Mouse (Mus musculus): ENCODE data around the gene Eng. TPM values are rescaled to one million over a fixed set of nuclear protein-coding genes. Genes with fewer than 3 reads are reported as not detected.

The Eng gene
- polyA plus RNA-seq, 1 experiment from 2014 or later: 107 TPM

DNA sequence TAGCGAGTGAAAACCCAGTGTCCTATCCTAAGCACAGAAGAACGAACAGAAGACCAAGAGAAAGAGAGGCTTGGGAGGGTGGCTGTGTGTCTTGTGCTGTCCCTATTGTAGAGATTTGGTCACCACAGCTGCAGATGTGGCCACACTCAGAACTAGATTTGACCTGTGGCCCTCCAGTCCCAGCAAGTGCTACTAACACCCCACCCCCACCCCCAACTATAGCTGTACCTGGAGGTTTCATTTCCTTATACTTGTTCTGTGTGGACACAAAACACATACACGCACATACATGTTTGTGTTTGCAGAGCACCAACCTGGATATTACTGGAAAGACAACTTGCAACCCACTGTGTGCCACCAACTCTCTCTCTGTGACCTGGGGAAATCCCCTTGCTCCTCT lies 73.7 kb downstream of the Eng start:
- Histone ChIP-seq H3K4me1 (peaks cover 27% of the 10 kb centered on the region), H3K36me3 (no peaks in the 10 kb centered on the region), H3K9ac (no peak overlapping the region), H3K27me3 (no peaks in the 10 kb centered on the region), H3K4me3 (no peak overlapping the region), H3K4me2 (no peak overlapping the region), H3K9me3 (no peaks in the 10 kb centered on the region), H3K27ac (no peak overlapping the region)
- ATAC-seq (ENCODE audit: borderline replicate concordance, extremely low read depth, low FRiP score, low TSS enrichment): no peak
- 97% methylated on average over 3 of the region's 3 CpGs for WGBS

DNA sequence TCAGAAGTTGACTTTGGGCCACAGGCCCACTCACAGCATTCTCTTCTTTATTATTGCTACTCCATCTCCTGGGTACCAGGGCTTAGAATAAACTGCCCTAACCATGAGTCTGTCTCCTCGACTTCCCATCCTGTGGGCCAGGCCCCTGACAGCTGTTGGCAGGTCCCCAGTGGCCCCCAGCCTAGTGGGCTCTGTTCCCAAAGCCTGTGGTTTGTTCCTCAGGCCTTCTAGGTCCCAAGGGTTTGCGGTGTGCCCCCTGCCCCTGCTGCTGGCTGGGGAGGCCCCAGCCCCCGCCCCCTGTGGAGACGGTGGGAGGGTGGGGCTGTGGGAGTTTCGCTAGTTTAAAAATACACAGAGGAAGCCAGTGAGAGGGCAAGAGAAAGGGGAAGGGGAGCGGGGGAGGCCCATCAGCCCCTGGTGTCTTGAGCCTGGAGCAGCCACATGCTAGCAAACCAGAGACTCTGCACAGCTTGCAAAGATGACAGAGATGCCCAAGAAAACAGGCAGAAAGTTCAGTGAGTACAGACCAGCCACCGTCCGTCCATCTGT lies 74.4 kb downstream of the Eng start, which contains the start of gene Sh2d3c:
Sh2d3c (plus strand) TSS at position 375 of the 549 bp plus-strand sequence.
- Histone ChIP-seq H3K27me3 (no peaks in the 10 kb centered on the region), H3K27ac (peak within 1 kb of the TSS; percentile 55), H3K9me3 (no peaks in the 10 kb centered on the region), H3K4me1 (peaks cover 27% of the 10 kb centered on the region), H3K4me2 (peak within 1 kb of the TSS; percentile 36), H3K9ac (0 out of 2 replicates have a peak within 1 kb of the TSS, but pooled peaks have one; percentile 13), H3K4me3 (peak within 1 kb of the TSS; percentile 26), H3K36me3 (no peaks in the 10 kb centered on the region)
- WGBS: 18% methylated on average over 8 of the region's 8 CpGs
- peak; percentile 48; the same call in 1 of the 2 replicates for ATAC-seq (ENCODE audit: borderline replicate concordance, extremely low read depth, low FRiP score, low TSS enrichment)

DNA sequence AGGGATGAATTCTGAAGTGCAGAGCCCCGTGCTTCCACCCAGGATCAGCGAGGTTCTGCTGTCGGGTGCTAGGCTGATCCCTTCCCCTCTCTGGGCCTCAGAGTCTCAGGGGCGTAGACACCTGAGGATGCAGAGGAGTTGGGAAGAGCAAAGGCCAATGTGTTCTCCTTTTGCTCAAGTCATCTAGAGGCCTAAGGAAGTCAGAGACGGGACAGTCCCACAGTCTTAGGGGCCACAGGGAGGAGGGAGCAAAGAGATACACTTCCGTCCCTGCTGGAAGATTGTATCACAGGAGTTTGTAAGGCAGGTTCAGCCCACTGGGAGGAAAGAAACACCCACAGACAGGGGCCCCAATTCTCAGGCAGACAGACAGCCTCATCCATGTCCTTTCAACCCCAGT lies 75.7 kb downstream of the Eng start:
- no peaks in the 10 kb centered on the region for H3K36me3 ChIP-seq
- H3K4me3 ChIP-seq: peak overlapping the region; percentile 26
- H3K4me2 ChIP-seq: peak overlapping the region; percentile 35
- no peaks in the 10 kb centered on the region for H3K27me3 ChIP-seq
- no peak overlapping the region; the same call in 1 of the 2 replicates for H3K9ac ChIP-seq
- H3K9me3 ChIP-seq: no peaks in the 10 kb centered on the region
- ATAC-seq (ENCODE audit: borderline replicate concordance, extremely low read depth, low FRiP score, low TSS enrichment): no peak
- 44% methylated on average over 6 of the region's 6 CpGs for WGBS
- H3K4me1 ChIP-seq: peaks cover 29% of the 10 kb centered on the region
- H3K27ac ChIP-seq: no peak overlapping the region; the same call in 1 of the 2 replicates

DNA sequence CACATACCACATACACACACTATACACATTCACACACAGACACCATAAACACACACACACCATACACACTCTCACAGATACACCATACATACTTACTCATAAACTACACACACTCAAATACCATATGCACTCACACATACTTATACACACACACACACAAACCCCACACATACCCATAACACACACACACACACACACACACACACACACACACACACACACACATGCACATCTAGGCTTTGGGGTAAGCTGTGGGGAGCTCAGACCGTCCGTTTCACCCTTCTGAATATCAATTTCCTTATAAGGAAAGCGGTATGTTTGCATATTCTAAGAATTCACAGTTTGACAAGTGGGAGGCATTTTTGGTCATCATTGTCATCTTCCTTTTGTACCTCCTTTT lies 76.2 kb downstream of the Eng start:
- Histone ChIP-seq H3K9ac (no peak overlapping the region), H3K27ac (no peak overlapping the region), H3K27me3 (no peaks in the 10 kb centered on the region), H3K9me3 (no peaks in the 10 kb centered on the region), H3K36me3 (no peaks in the 10 kb centered on the region), H3K4me2 (peak overlapping the region; percentile 35), H3K4me1 (peaks cover 32% of the 10 kb centered on the region), H3K4me3 (peak overlapping the region; percentile 26; the same call in 1 of the 2 replicates)
- no peak for ATAC-seq (ENCODE audit: borderline replicate concordance, extremely low read depth, low FRiP score, low TSS enrichment)
- 38% methylated on average over 3 of the region's 3 CpGs for WGBS

- H3K27me3 ChIP-seq: no peaks in the 10 kb centered on the region
- H3K9ac ChIP-seq: no peak overlapping the region
- 71% methylated on average over 4 of the region's 4 CpGs for WGBS
- H3K27ac ChIP-seq: no peak overlapping the region
- no peak overlapping the region for H3K4me3 ChIP-seq
- H3K4me2 ChIP-seq: no peak overlapping the region
- no peaks in the 10 kb centered on the region for H3K36me3 ChIP-seq
- H3K9me3 ChIP-seq: no peaks in the 10 kb centered on the region
- H3K4me1 ChIP-seq: peaks cover 35% of the 10 kb centered on the region
- ATAC-seq (ENCODE audit: borderline replicate concordance, extremely low read depth, low FRiP score, low TSS enrichment): no peak
These were observed 77.8 kb downstream of the Eng start for GRCm38 (mm10) chr2:32724149-32724548.

DNA sequence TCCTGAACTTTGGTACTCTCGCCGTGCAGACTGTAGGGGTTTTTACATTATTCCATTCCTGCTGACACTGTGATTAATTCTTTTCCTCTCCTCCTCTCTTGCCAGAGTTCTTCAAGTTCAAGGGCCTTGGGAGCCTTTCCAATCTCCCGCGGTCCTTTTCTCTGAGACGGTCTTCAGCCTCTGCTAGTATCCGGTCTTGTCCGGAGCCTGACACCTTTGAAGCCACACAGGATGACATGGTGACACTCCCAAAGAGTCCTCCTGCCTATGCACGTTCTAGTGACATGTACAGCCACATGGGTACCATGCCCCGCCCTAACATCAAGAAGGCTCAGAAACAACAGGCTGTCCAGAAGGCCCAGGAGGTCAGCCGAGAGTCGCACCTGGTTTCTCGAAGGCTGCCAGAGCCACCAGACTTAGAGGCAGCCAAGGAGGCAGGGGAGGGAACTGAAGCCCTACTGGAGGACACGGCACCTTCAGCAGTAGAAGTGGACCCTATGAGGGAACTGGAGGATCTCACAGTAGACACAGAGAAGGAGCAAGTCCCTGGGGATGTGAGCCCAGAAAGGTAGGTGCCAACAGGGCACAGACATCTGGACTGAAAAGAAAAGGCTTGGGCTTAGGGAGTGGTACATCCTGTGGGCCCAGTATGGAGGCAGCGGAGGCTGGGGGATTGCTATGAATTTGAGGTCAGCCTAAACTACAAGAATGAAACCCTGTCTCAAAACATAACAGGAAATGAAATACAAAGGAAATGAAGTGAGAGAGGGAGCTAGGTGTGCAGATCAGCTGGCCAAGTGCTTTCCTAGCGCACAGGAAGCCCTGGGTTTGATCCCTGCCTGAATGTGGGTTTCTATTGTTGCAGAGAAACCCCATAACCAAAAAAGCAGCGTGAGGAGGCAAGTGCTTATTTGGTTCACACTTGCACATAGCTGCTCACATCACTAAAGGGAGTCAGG lies 78.7 kb downstream of the Eng start:
- Histone ChIP-seq H3K36me3 (no peaks in the 10 kb centered on the region), H3K4me2 (no peak overlapping the region), H3K4me1 (peaks cover 35% of the 10 kb centered on the region), H3K27me3 (no peaks in the 10 kb centered on the region), H3K9ac (no peak overlapping the region), H3K4me3 (no peak overlapping the region), H3K9me3 (no peaks in the 10 kb centered on the region), H3K27ac (no peak overlapping the region)
- WGBS: 62% methylated on average over 16 of the region's 16 CpGs
- ATAC-seq (ENCODE audit: borderline replicate concordance, extremely low read depth, low FRiP score, low TSS enrichment): no peak

GRCm38 (mm10) chr2:32727435-32727834 lies 81.0 kb downstream of the Eng start:
- H3K9ac ChIP-seq: peak overlapping the region; percentile 51
- peak; percentile 95 for ATAC-seq (ENCODE audit: borderline replicate concordance, extremely low read depth, low FRiP score, low TSS enrichment)
- under 1% methylated on average over 16 of the region's 16 CpGs for WGBS
- H3K27ac ChIP-seq: peak overlapping the region; percentile 69
- no peaks in the 10 kb centered on the region for H3K36me3 ChIP-seq
- H3K4me2 ChIP-seq: peak overlapping the region; percentile 61
- no peaks in the 10 kb centered on the region for H3K9me3 ChIP-seq
- H3K27me3 ChIP-seq: no peaks in the 10 kb centered on the region
- H3K4me3 ChIP-seq: peak overlapping the region; percentile 47
- H3K4me1 ChIP-seq: peaks cover 36% of the 10 kb centered on the region

DNA sequence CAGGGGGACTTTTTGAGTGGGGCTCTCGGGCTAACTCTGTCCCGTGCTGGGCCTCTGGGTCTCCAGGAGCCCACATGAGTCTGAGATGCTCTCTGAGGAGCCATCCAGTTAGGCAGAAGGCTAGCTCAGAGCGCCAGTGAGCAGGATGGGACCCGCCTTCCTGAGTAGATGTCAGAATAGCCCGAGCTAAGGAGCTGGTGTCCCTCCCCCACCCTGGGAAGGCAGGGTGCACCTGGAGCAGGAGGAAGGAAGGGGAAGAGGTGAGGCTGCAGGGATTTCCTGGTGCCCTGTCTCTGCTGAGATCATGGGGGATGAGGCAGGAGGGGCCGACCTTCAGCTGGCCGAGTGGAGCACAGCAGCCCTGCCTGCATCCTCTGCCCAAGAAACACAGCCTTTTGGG lies 82.1 kb downstream of the Eng start:
- H3K36me3 ChIP-seq: no peaks in the 10 kb centered on the region
- H3K9ac ChIP-seq: peak overlapping the region; percentile 51
- no peaks in the 10 kb centered on the region for H3K27me3 ChIP-seq
- peak overlapping the region; percentile 61 for H3K4me2 ChIP-seq
- no peak for ATAC-seq (ENCODE audit: borderline replicate concordance, extremely low read depth, low FRiP score, low TSS enrichment)
- peak overlapping the region; percentile 67 for H3K27ac ChIP-seq
- WGBS: 37% methylated on average over 7 of the region's 7 CpGs
- peak overlapping the region; percentile 47 for H3K4me3 ChIP-seq
- H3K9me3 ChIP-seq: no peaks in the 10 kb centered on the region
- H3K4me1 ChIP-seq: peaks cover 36% of the 10 kb centered on the region

DNA sequence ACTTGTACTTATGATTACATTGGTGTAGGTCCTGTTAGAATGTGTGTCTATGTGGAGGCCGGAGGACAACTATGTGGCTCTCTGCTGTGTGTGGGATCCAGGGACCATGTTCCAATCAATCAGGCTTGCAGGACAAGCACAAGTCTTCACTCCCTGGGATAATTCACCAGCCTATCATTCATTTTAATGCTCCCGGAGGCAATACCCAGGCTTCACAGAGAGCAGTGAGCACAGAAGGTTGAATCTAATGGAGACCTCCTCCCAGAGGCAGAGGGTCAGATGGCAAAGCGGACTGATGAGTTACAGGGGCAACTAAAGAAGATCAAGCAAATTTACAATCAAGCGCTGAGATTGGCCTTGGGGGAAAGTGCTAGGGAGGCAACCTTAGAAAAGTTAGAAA lies 83.2 kb downstream of the Eng start:
- no peaks in the 10 kb centered on the region for H3K27me3 ChIP-seq
- WGBS: 67% methylated on average over 4 of the region's 4 CpGs
- ATAC-seq (ENCODE audit: borderline replicate concordance, extremely low read depth, low FRiP score, low TSS enrichment): no peak
- H3K4me3 ChIP-seq: peak overlapping the region; percentile 47
- no peaks in the 10 kb centered on the region for H3K36me3 ChIP-seq
- H3K9ac ChIP-seq: no peak overlapping the region
- peaks cover 40% of the 10 kb centered on the region for H3K4me1 ChIP-seq
- peak overlapping the region; percentile 54; the same call in 1 of the 2 replicates for H3K27ac ChIP-seq
- H3K4me2 ChIP-seq: peak overlapping the region; percentile 61
- H3K9me3 ChIP-seq: no peaks in the 10 kb centered on the region

GRCm38 (mm10) chr2:32730854-32731253 lies 84.5 kb downstream of the Eng start:
- peak; percentile 16; the same call in 1 of the 2 replicates for ATAC-seq (ENCODE audit: borderline replicate concordance, extremely low read depth, low FRiP score, low TSS enrichment)
- no peak overlapping the region for H3K9ac ChIP-seq
- WGBS: 14% methylated on average over 11 of the region's 11 CpGs

DNA sequence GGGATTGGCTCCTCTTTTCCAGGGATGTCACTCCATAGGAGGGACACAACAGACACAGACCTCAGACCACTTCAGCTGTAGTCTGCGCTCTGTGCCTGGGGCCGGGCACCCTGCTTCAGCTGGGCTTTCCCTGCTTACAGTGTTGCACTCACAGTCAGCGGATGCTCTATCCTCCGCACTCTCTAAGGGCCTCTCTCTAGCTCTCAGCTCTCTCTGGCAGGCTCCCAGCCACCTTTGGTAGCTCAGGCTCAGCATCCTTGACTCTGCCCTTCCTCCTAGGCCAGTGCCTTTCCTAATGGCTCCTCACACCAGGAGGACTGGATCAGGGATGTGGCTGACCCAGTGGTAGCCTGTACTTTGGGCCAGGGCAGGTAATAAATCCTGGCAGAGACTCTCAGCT lies 85.5 kb downstream of the Eng start:
- no peak for ATAC-seq (ENCODE audit: borderline replicate concordance, extremely low read depth, low FRiP score, low TSS enrichment)
- Histone ChIP-seq H3K4me1 (peaks cover 42% of the 10 kb centered on the region), H3K9ac (no peak overlapping the region), H3K36me3 (no peaks in the 10 kb centered on the region), H3K4me3 (no peak overlapping the region), H3K27me3 (no peaks in the 10 kb centered on the region), H3K9me3 (no peaks in the 10 kb centered on the region), H3K4me2 (peak overlapping the region; percentile 7; the same call in 1 of the 2 replicates), H3K27ac (peak overlapping the region; percentile 54)
- 59% methylated on average over 4 of the region's 4 CpGs for WGBS

More at GRCm38 (mm10) chr2:32730854-32731253, 84.5 kb downstream of the Eng start:
- H3K4me3 ChIP-seq: peak overlapping the region; percentile 2; the same call in 1 of the 2 replicates
- peak overlapping the region; percentile 61 for H3K4me2 ChIP-seq
- no peaks in the 10 kb centered on the region for H3K27me3 ChIP-seq
- H3K36me3 ChIP-seq: no peaks in the 10 kb centered on the region
- H3K9me3 ChIP-seq: no peaks in the 10 kb centered on the region
- H3K27ac ChIP-seq: peak overlapping the region; percentile 54
- H3K4me1 ChIP-seq: peaks cover 39% of the 10 kb centered on the region

All from lung, embryonic 15.5 days (tissue).